Mouse (Mus musculus): ENCODE measurements around the gene Cd99l2.
"Not testable (repeated sequence)": the region's sequence is repeated elsewhere in the genome, so short reads cannot be mapped to it uniquely, and the experiment has no call there.

DNA sequence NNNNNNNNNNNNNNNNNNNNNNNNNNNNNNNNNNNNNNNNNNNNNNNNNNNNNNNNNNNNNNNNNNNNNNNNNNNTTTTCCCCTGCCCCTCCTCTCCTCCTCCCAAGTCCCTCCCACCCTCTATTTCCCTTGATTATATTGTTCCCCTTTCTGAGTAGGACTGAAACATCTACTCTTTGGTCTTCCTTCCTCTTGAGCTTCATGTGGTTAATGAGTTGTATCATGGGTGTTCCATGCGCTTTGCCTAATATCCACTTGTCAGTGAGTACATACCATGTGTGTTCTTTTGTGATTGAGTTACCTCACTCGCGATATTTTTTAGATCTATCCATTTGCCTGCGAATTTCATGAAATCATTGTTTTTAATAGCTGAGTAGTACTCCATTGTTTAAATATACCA, 13.9 kb upstream of the Cd99l2 start:
- TF ChIP-seq POLR2A (IDR thresholded peaks at IDR 0.05; ENCODE audit: insufficient read depth, low read length); CTCF (IDR thresholded peaks at IDR 0.05; ENCODE audit: low read depth, low read length); EP300 (IDR thresholded peaks at IDR 0.05; ENCODE audit: insufficient read depth, low read depth, low read length): not testable (repeated sequence)
